Mouse (Mus musculus) liver, adult 2 months (tissue): Measurements from ENCODE around the gene Igdcc3.

Experiments used
- CTCF ChIP-seq: fragments of 200-500 bp; IDR thresholded peaks from 2 replicates; pipeline ENCODE4 v1.5.1; 2011; ENCODE audit warnings: low read depth, low read length, control low read depth
- POLR2A ChIP-seq: fragments of 200-500 bp; IDR thresholded peaks from 2 replicates; pipeline ENCODE4 v1.6.1; 2011; ENCODE audit warnings: low read length, control low read depth; ENCODE audit not compliant: insufficient read depth; ENCODE audit errors: extremely low read depth

- no peak for TF ChIP-seq CTCF
- TF ChIP-seq POLR2A = no peak
Observed at GRCm38 (mm10) chr9:65168534-65168933, 27.5 kb downstream of the Igdcc3 start.
